Mouse (Mus musculus): ENCODE data around the gene Ccdc85b. TPM values are rescaled to one million over a fixed set of nuclear protein-coding genes. Genes with fewer than 3 reads are reported as not detected.
"Not testable (repeated sequence)": the region's sequence is repeated elsewhere in the genome, so short reads cannot be mapped to it uniquely, and the experiment has no call there.

The Ccdc85b gene
- 1 to 10 TPM in 7 of 26 experiments, under 1 TPM in 16, not detected in 3; 0.15 to 4.3 (median 0.56) TPM for total RNA-seq (2018; cell fraction: chromatin; rRNA removed)
- total RNA-seq (2018; cell fraction: cytosol; rRNA removed) = 1 to 10 TPM in 24 of 26 experiments, under 1 TPM in 2; 0.76 to 3.8 (median 1.9) TPM
- 1 to 10 TPM in 15 of 26 experiments, under 1 TPM in 11; 0.44 to 3.7 (median 1.1) TPM for total RNA-seq (2018; cell fraction: nucleus; rRNA removed)
- polyA plus RNA-seq (2018) = 0.80 to 3.3 TPM (median 2.9 TPM) in 3 replicates

- WGBS (ENCODE audit: missing documents) = 18% methylated on average over 13 of the region's 14 CpGs
- H3K4me3 ChIP-seq (ENCODE audit: inconsistent target) = peak within 1 kb of the TSS; percentile 50
- no peak within 1 kb of the TSS for H3K27ac ChIP-seq
- peaks cover 36% of the 10 kb centered on the region for H3K79me2 ChIP-seq (ENCODE audit: inconsistent target)
- H3K36me3 ChIP-seq (ENCODE audit: inconsistent target) = peaks cover 9% of the 10 kb centered on the region
These were observed at the start of gene Ccdc85b for GRCm38 (mm10) chr19:5457746-5458442. Gene Ccdc85b (minus strand): TSS chr19:5457894.

GRCm38 (mm10) chr19:5503687-5504086, 46.0 kb upstream of the Ccdc85b start, which contains the start of gene 1700020D05Rik:
Gene 1700020D05Rik (minus strand): TSS chr19:5503787.
- 96% methylated on average over 17 of the region's 17 CpGs for WGBS (ENCODE audit: missing documents)
- no peak within 1 kb of the TSS for H3K4me3 ChIP-seq (ENCODE audit: inconsistent target)
- peaks cover 5% of the 10 kb centered on the region; the same call in 1 of the 2 replicates for H3K36me3 ChIP-seq (ENCODE audit: inconsistent target)
- H3K79me2 ChIP-seq (ENCODE audit: inconsistent target) = peaks cover 89% of the 10 kb centered on the region
- H3K27ac ChIP-seq = no peak within 1 kb of the TSS

GRCm38 (mm10) chr19:5500330-5500875, 42.7 kb upstream of the Ccdc85b start:
- Histone ChIP-seq H3K36me3 (ENCODE audit: inconsistent target) (peaks cover 24% of the 10 kb centered on the region), H3K4me3 (ENCODE audit: inconsistent target) (no peak overlapping the region), H3K79me2 (ENCODE audit: inconsistent target) (peaks cover 63% of the 10 kb centered on the region), H3K27ac (no peak overlapping the region)
- 94% methylated on average over 2 of the region's 2 CpGs for WGBS (ENCODE audit: missing documents)

- H3K36me3 ChIP-seq (ENCODE audit: inconsistent target) = peaks cover 42% of the 10 kb centered on the region
- H3K27ac ChIP-seq = no peak overlapping the region
- no peak overlapping the region for H3K4me3 ChIP-seq (ENCODE audit: inconsistent target)
- peaks cover 58% of the 10 kb centered on the region for H3K79me2 ChIP-seq (ENCODE audit: inconsistent target)
- 95% methylated on average over 16 of the region's 16 CpGs for WGBS (ENCODE audit: missing documents)
These were observed 38.3 kb upstream of the Ccdc85b start for GRCm38 (mm10) chr19:5496052-5496370.

GRCm38 (mm10) chr19:5495353-5496051, 37.8 kb upstream of the Ccdc85b start:
- Histone ChIP-seq H3K79me2 (ENCODE audit: inconsistent target) (peaks cover 53% of the 10 kb centered on the region), H3K4me3 (ENCODE audit: inconsistent target) (no peak overlapping the region), H3K36me3 (ENCODE audit: inconsistent target) (peaks cover 42% of the 10 kb centered on the region), H3K27ac (no peak overlapping the region)
- 95% methylated on average over 12 of the region's 12 CpGs for WGBS (ENCODE audit: missing documents)

GRCm38 (mm10) chr19:5494314-5494713, 36.6 kb upstream of the Ccdc85b start:
- Histone ChIP-seq H3K36me3 (ENCODE audit: inconsistent target) (peaks cover 42% of the 10 kb centered on the region), H3K27ac (no peak overlapping the region), H3K4me3 (ENCODE audit: inconsistent target) (no peak overlapping the region), H3K79me2 (ENCODE audit: inconsistent target) (peaks cover 46% of the 10 kb centered on the region)
- 100% methylated on average over 1 of the region's 3 CpGs for WGBS (ENCODE audit: missing documents)

GRCm38 (mm10) chr19:5493301-5493721, 35.6 kb upstream of the Ccdc85b start:
- H3K36me3 ChIP-seq (ENCODE audit: inconsistent target) = peaks cover 42% of the 10 kb centered on the region

GRCm38 (mm10) chr19:5492641-5493040, 34.9 kb upstream of the Ccdc85b start:
- peaks cover 42% of the 10 kb centered on the region for H3K36me3 ChIP-seq (ENCODE audit: inconsistent target)

More at GRCm38 (mm10) chr19:5493301-5493721, 35.6 kb upstream of the Ccdc85b start:
- H3K27ac ChIP-seq; H3K4me3 ChIP-seq (ENCODE audit: inconsistent target): not testable (repeated sequence)
- WGBS (ENCODE audit: missing documents) = 87% methylated on average over 7 of the region's 9 CpGs
- peaks cover 46% of the 10 kb centered on the region for H3K79me2 ChIP-seq (ENCODE audit: inconsistent target)

GRCm38 (mm10) chr19:5490898-5491708, 33.4 kb upstream of the Ccdc85b start:
- peak overlapping the region; percentile 90 for H3K27ac ChIP-seq
- peak overlapping the region; percentile 63 for H3K4me3 ChIP-seq (ENCODE audit: inconsistent target)

More at GRCm38 (mm10) chr19:5492641-5493040, 34.9 kb upstream of the Ccdc85b start:
- WGBS (ENCODE audit: missing documents) = 80% methylated on average over 4 of the region's 4 CpGs
- Histone ChIP-seq H3K79me2 (ENCODE audit: inconsistent target) (peaks cover 46% of the 10 kb centered on the region), H3K4me3 (ENCODE audit: inconsistent target) (peak overlapping the region; percentile 63; the same call in 1 of the 2 replicates), H3K27ac (no peak overlapping the region)

GRCm38 (mm10) chr19:5490313-5490897, 32.7 kb upstream of the Ccdc85b start, which contains the start of gene Cfl1:
Gene Cfl1 (plus strand): TSS chr19:5490455.
- under 1% methylated on average over 57 of the region's 62 CpGs for WGBS (ENCODE audit: missing documents)
- Histone ChIP-seq H3K79me2 (ENCODE audit: inconsistent target) (peaks cover 45% of the 10 kb centered on the region), H3K4me3 (ENCODE audit: inconsistent target) (peak within 1 kb of the TSS; percentile 63), H3K36me3 (ENCODE audit: inconsistent target) (peaks cover 33% of the 10 kb centered on the region), H3K27ac (peak within 1 kb of the TSS; percentile 92)

More at GRCm38 (mm10) chr19:5490898-5491708, 33.4 kb upstream of the Ccdc85b start:
- Histone ChIP-seq H3K36me3 (ENCODE audit: inconsistent target) (peaks cover 31% of the 10 kb centered on the region), H3K79me2 (ENCODE audit: inconsistent target) (peaks cover 52% of the 10 kb centered on the region)
- WGBS (ENCODE audit: missing documents) = under 1% methylated on average over 58 of the region's 59 CpGs

- peak overlapping the region; percentile 57 for H3K4me3 ChIP-seq (ENCODE audit: inconsistent target)
These were observed 32.0 kb upstream of the Ccdc85b start for GRCm38 (mm10) chr19:5489721-5490120.

GRCm38 (mm10) chr19:5488878-5489571, 31.3 kb upstream of the Ccdc85b start:
- Histone ChIP-seq H3K79me2 (ENCODE audit: inconsistent target) (peaks cover 33% of the 10 kb centered on the region), H3K27ac (peak overlapping the region; percentile 92), H3K36me3 (ENCODE audit: inconsistent target) (peaks cover 36% of the 10 kb centered on the region; the same call in 1 of the 2 replicates), H3K4me3 (ENCODE audit: inconsistent target) (peak overlapping the region; percentile 57)
- WGBS (ENCODE audit: missing documents) = under 1% methylated on average over 26 of the region's 26 CpGs

More at GRCm38 (mm10) chr19:5489721-5490120, 32.0 kb upstream of the Ccdc85b start:
- Histone ChIP-seq H3K79me2 (ENCODE audit: inconsistent target) (peaks cover 40% of the 10 kb centered on the region), H3K36me3 (ENCODE audit: inconsistent target) (peaks cover 35% of the 10 kb centered on the region; the same call in 1 of the 2 replicates), H3K27ac (peak overlapping the region; percentile 92)
- WGBS (ENCODE audit: missing documents) = 29% methylated on average over 10 of the region's 10 CpGs
